Mouse (Mus musculus) lung, postnatal 10 days (tissue): ENCODE measurements around the gene Rcor1.

Experiments used
- DNase-seq: peaks from one replicate; pipeline ENCODE4 v3.0.0; 2021

Gene Rcor1

GRCm38 (mm10) chr12:111134791-111135733 is 95.9 kb downstream of the Rcor1 start:
- DNase-seq: peak; percentile 65

- no peak for DNase-seq
Observed at GRCm38 (mm10) chr12:111135953-111136352, 96.8 kb downstream of the Rcor1 start.

GRCm38 (mm10) chr12:111137079-111137478 is 97.9 kb downstream of the Rcor1 start:
- DNase-seq: no peak

- peak; percentile 43 for DNase-seq
Observed at GRCm38 (mm10) chr12:111143005-111143508, 103.9 kb downstream of the Rcor1 start.

- peak; percentile 60 for DNase-seq
Observed at GRCm38 (mm10) chr12:111143509-111144063, 104.4 kb downstream of the Rcor1 start.

GRCm38 (mm10) chr12:111144598-111144997 is 105.4 kb downstream of the Rcor1 start:
- DNase-seq: no peak

- no peak for DNase-seq
Observed at GRCm38 (mm10) chr12:111145269-111145668, 106.1 kb downstream of the Rcor1 start.

- no peak for DNase-seq
Observed at GRCm38 (mm10) chr12:111149495-111150235, 110.5 kb downstream of the Rcor1 start.

GRCm38 (mm10) chr12:111150236-111150596 is 111.1 kb downstream of the Rcor1 start:
- peak; percentile 52 for DNase-seq

GRCm38 (mm10) chr12:111151422-111152156 is 112.4 kb downstream of the Rcor1 start:
- DNase-seq: no peak

GRCm38 (mm10) chr12:111152579-111152978 is 113.4 kb downstream of the Rcor1 start:
- no peak for DNase-seq

GRCm38 (mm10) chr12:111152981-111153710 is 114.0 kb downstream of the Rcor1 start:
- DNase-seq: no peak

GRCm38 (mm10) chr12:111153946-111154345 is 114.8 kb downstream of the Rcor1 start:
- DNase-seq: no peak

- DNase-seq: no peak
Observed at GRCm38 (mm10) chr12:111154641-111155040, 115.5 kb downstream of the Rcor1 start.

- no peak for DNase-seq
Observed at GRCm38 (mm10) chr12:111155756-111156155, 116.6 kb downstream of the Rcor1 start.

GRCm38 (mm10) chr12:111159659-111160428 is 120.7 kb downstream of the Rcor1 start:
- DNase-seq: peak; percentile 65

GRCm38 (mm10) chr12:111160871-111161270 is 121.7 kb downstream of the Rcor1 start:
- DNase-seq: no peak

GRCm38 (mm10) chr12:111161943-111162311 is 122.8 kb downstream of the Rcor1 start:
- no peak for DNase-seq

- DNase-seq: peak; percentile 73
Observed at GRCm38 (mm10) chr12:111162312-111163061, 123.3 kb downstream of the Rcor1 start.

GRCm38 (mm10) chr12:111164310-111164751 is 125.2 kb downstream of the Rcor1 start:
- DNase-seq: peak; percentile 96
